Mouse (Mus musculus) left cerebral cortex, adult 6 months (tissue): ENCODE measurements around the gene Tmod3. TPM values are rescaled to one million over a fixed set of nuclear protein-coding genes. Genes with fewer than 3 reads are reported as not detected.

Source experiments
- long read RNA-seq, 2 experiments: library from polyadenylated mRNA; unstranded; transcript quantifications; one replicate each; pipeline ENCODE4 v2.0.0; 2019 to 2020
- polyA plus RNA-seq: library from polyadenylated mRNA; unstranded; fragments of <200 nt; fragmentation: Nextera tagmentation; gene quantifications from 2 replicates; pipeline ENCODE4 v1.2.3, GENCODE M21; 2021

The Tmod3 gene
- polyA plus RNA-seq = 26.4 and 33.5 TPM in 2 replicates
- long read RNA-seq, experiment 1, transcript Tmod3-201 (10 exons, 3,667 nt) = major isoform, 51 of 99 reads
- long read RNA-seq, experiment 1, transcript Tmod3-205 (4 exons, 898 nt) = minor isoform, 8 of 99 reads
- long read RNA-seq, experiment 1, partial matches to known transcripts = 13 of 99 reads
- long read RNA-seq, experiment 1, other reads (novel, unspliced or antisense) = 23 of 99 reads
- long read RNA-seq, experiment 2, transcript Tmod3-205 (4 exons, 898 nt) = major isoform, 22 of 27 reads
- long read RNA-seq, experiment 2, partial matches to known transcripts = 1 of 27 reads
- long read RNA-seq, experiment 2, other reads (novel, unspliced or antisense) = 3 of 27 reads

GRCm38 (mm10) chr9:75559512-75560012, at the start of gene Tmod3:
Gene Tmod3, minus strand, starts transcription at chr9:75559657.

Other genes starting within 250 kb of the Tmod3 start
- gene Bcl2l10, start 211.9 kb downstream of the Tmod3 start, polyA plus RNA-seq = not detected in 2 replicates
- 27.1 and 87.8 TPM in 2 replicates for gene Mapk6, start 149.7 kb downstream of the Tmod3 start, polyA plus RNA-seq
- 16.8 and 24.1 TPM in 2 replicates for gene Leo1, start 118.1 kb downstream of the Tmod3 start, polyA plus RNA-seq
- 210 and 317 TPM in 2 replicates for gene Tmod2, start 51.7 kb upstream of the Tmod3 start, polyA plus RNA-seq
- gene Lysmd2, start 66.1 kb upstream of the Tmod3 start, polyA plus RNA-seq = 135 and 152 TPM in 2 replicates
- 127 and 132 TPM in 2 replicates for gene Scg3, start 124.4 kb upstream of the Tmod3 start, polyA plus RNA-seq
- gene Bmp5, start 215.7 kb upstream of the Tmod3 start, polyA plus RNA-seq = 0.47 and 0.63 TPM in 2 replicates